Mouse (Mus musculus) cortical plate, adult 2 months (tissue): ENCODE data around the gene Zfp740.

Experiments
- CTCF ChIP-seq: fragments of 200-500 bp; IDR thresholded peaks from 2 replicates; pipeline ENCODE4 v1.5.1; 2011; ENCODE audit warnings: mild to moderate bottlenecking, control low read depth, low read length; ENCODE audit not compliant: insufficient read depth; ENCODE audit errors: extremely low read depth
- POLR2A ChIP-seq: fragments of 200-500 bp; IDR thresholded peaks from 2 replicates; pipeline ENCODE4 v1.6.1; 2011; ENCODE audit warnings: mild to moderate bottlenecking, low read length, control low read depth; ENCODE audit not compliant: insufficient read depth; ENCODE audit errors: extremely low read depth

GRCm38 (mm10) chr15:102250521-102250920 lies 47.5 kb downstream of the Zfp740 start:
- no peak for TF ChIP-seq CTCF
- no peak for TF ChIP-seq POLR2A
